Comparison of ENCODE assay signal across 8 mouse cellular contexts in the genomic region with DNA sequence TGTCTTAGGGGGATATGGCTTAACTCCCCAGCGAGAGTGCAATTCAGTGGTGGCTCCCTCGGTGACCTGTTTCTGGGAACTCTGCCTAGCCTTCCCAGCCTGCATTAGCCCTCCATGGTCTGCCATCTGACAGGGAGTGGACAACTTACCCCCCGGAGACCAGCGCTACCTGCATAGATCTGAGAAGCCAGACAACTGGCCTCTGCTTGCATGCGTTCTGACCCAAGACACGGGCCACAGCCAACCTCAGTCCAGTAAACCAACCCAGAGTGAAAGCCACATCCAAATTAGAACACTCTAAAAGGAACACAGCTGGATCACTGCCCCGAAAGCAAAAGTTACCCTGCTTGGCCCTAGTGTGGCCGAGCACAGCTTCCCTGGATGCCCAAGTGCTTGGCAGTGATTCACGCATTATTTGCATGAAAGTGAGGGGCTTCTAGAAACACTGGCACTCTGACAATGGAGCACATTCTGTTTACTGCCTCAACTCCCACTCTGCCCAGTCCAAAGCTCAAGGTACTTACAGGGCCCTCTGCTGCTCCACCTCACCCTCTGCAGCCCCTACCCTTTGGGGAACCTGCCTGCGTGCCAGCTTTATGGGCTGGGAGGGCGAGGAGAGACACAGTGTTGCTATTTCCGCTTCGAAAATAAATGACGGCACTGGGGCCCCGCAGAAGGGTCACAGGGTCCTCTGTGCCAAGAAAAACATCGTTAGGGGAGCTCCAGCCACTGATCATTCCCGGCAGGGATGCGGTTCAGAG.
DNase-seq lines count a peak whose midpoint lies in the region; ATAC-seq and TF ChIP-seq lines count a peak whose summit lies in the region.

No protein-coding gene starts in this region.

- peak overlapping the region; percentile 16; the same call in 1 of the 2 replicates for H3K27ac ChIP-seq in lung, embryonic 14.5 days (ENCODE audit: low read depth)
- peak overlapping the region; percentile 37; the same call in 1 of the 2 replicates for H3K27ac ChIP-seq in intestine, embryonic 15.5 days
- H3K27ac ChIP-seq in thymus, adult 2 months (ENCODE audit: control insufficient read depth, insufficient read depth, low read length): no peak overlapping the region

- DNase-seq in lung, embryonic 14.5 days: peak; percentile 76
- no peak for DNase-seq in lung, adult 2 months
- peak; percentile 63 for DNase-seq in gastrocnemius, postnatal 10 days
- peak; percentile 58 for DNase-seq in mesoderm, embryonic 11.5 days (ENCODE audit: low read depth, low spot score)
- no peak for DNase-seq in thymus, adult 2 months
- no peak for DNase-seq in cerebellum, adult 9-10 months
- no peak for DNase-seq in thymus, postnatal 0 days (ENCODE audit: low spot score)

- no peak overlapping the region for H3K4me3 ChIP-seq in lung, embryonic 14.5 days (ENCODE audit: low read depth, low read length)
- no peak overlapping the region for H3K4me3 ChIP-seq in lung, adult 2 months (replicated peaks; ENCODE audit: extremely low read depth, low read depth, low read length)
- H3K4me3 ChIP-seq in intestine, embryonic 15.5 days (replicated peaks): no peak overlapping the region
- H3K4me3 ChIP-seq in thymus, adult 2 months (ENCODE audit: control insufficient read depth, insufficient read depth, low read length): no peak overlapping the region

- no peaks in the 10 kb centered on the region for H3K9me3 ChIP-seq in lung, embryonic 14.5 days (ENCODE audit: low read depth, low read length)
- no peaks in the 10 kb centered on the region for H3K9me3 ChIP-seq in intestine, embryonic 15.5 days

- 53% methylated on average over 18 of the region's 18 CpGs for WGBS in lung, embryonic 14.5 days
- WGBS in lung, adult 2 months: 48% methylated on average over 18 of the region's 18 CpGs
- 55% methylated on average over 18 of the region's 18 CpGs for WGBS in intestine, embryonic 15.5 days
- WGBS in thymus, adult 2 months: 93% methylated on average over 18 of the region's 18 CpGs

- H3K4me1 ChIP-seq in lung, embryonic 14.5 days (ENCODE audit: insufficient read depth): peaks cover 38% of the 10 kb centered on the region
- peaks cover 9% of the 10 kb centered on the region for H3K4me1 ChIP-seq in lung, adult 2 months (ENCODE audit: control insufficient read depth, insufficient read depth, low read length)
- H3K4me1 ChIP-seq in intestine, embryonic 15.5 days (replicated peaks): peaks cover 62% of the 10 kb centered on the region
- H3K4me1 ChIP-seq in thymus, adult 2 months (replicated peaks; ENCODE audit: control insufficient read depth, insufficient read depth, low read length): no peaks in the 10 kb centered on the region; the same call in 1 of the 2 replicates

- H3K36me3 ChIP-seq in lung, embryonic 14.5 days (ENCODE audit: insufficient read depth): peaks cover 35% of the 10 kb centered on the region
- H3K36me3 ChIP-seq in intestine, embryonic 15.5 days: peaks cover 13% of the 10 kb centered on the region; the same call in 1 of the 2 replicates
- no peaks in the 10 kb centered on the region; the same call in 1 of the 2 replicates for H3K36me3 ChIP-seq in thymus, adult 2 months (ENCODE audit: control insufficient read depth, insufficient read depth, low read length)

- no peak for ATAC-seq in lung, embryonic 14.5 days (ENCODE audit: insufficient read depth)
- no peak for ATAC-seq in intestine, embryonic 15.5 days

- no peak for TF ChIP-seq POLR2A in lung, adult 2 months (IDR thresholded peaks at IDR 0.05; ENCODE audit: borderline replicate concordance, extremely low read depth, low read depth, low read length)
- no peak for TF ChIP-seq POLR2A in thymus, adult 2 months (IDR thresholded peaks at IDR 0.05; ENCODE audit: control insufficient read depth, extremely low read depth, insufficient read depth, low read length, poor library complexity)

- H3K27me3 ChIP-seq in lung, embryonic 14.5 days (ENCODE audit: insufficient read depth, low read length): no peaks in the 10 kb centered on the region
- H3K27me3 ChIP-seq in intestine, embryonic 15.5 days (replicated peaks): no peaks in the 10 kb centered on the region
- no peaks in the 10 kb centered on the region for H3K27me3 ChIP-seq in thymus, adult 2 months (ENCODE audit: control insufficient read depth, insufficient read depth, low read length)

- peak; percentile 12; the same call in 1 of the 2 replicates for TF ChIP-seq CTCF in lung, embryonic 14.5 days (IDR thresholded peaks at IDR 0.05; ENCODE audit: low read depth)
- no peak for TF ChIP-seq CTCF in lung, adult 2 months (IDR thresholded peaks at IDR 0.05; ENCODE audit: insufficient read depth, low read length)
- TF ChIP-seq CTCF in thymus, adult 2 months (IDR thresholded peaks at IDR 0.05; ENCODE audit: borderline replicate concordance, control insufficient read depth, extremely low read depth, insufficient read depth, low read length, poor library complexity): no peak

- H3K9ac ChIP-seq in lung, embryonic 14.5 days: no peak overlapping the region
- no peak overlapping the region for H3K9ac ChIP-seq in intestine, embryonic 15.5 days

- no peak overlapping the region for H3K4me2 ChIP-seq in lung, embryonic 14.5 days
- H3K4me2 ChIP-seq in intestine, embryonic 15.5 days (replicated peaks): no peak overlapping the region

Comparison
In these comparisons a context has a peak if more than half of its experiments do, and no peak if none do; other contexts are left out.
1. DNase-seq: peak in lung, embryonic 14.5 days (single experiment), gastrocnemius, postnatal 10 days (single experiment) and mesoderm, embryonic 11.5 days (single experiment); none in lung, adult 2 months (single experiment), thymus, adult 2 months (single experiment), cerebellum, adult 9-10 months (single experiment) and thymus, postnatal 0 days (single experiment).